Mouse (Mus musculus) right cerebral cortex, postnatal 36 days (tissue): ENCODE data around the gene Pik3cd.

Experiments used
- DNase-seq, 2 experiments: peaks; one replicate each; pipeline ENCODE4 v3.0.0; 2022; ENCODE audit warnings: low spot score in 2 of 2, mixed read lengths in 1 of 2

The Pik3cd gene

DNA sequence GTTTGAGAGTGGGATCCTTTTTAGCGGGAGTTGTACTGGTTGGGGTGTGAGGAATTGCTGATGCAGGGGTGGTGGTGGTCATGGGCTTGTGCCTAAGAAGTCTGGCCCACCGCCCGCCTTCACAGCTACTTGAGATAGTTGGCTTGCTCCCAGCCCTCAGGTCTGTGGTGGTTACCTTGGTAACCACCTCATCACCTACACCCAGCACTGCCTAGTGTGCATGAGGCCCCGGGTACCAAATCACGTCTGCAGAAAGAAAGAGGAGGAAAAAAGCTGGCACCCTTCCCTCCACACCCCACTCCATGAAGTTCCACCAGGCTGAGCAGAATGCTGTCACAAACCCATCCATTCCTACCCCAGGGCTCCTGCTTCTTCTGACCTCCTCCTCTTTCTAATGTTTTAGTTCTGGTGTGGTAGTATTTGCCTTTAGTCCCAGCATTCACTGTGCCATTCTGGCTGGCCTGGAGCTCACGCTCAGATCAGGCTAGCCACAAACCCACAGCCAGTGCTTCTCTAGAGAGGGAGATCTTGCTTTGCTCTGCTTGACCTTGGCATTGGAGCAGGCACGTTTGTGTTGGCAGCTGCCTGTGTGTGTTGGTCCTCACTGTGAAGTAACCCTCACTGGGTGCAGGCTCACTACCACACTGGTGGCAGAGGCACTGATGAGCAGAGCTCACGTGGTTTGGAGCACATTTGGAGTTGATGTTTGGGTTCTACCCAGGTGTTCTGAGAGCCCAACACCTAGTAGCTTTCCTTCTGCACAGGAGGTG, 92.9 kb downstream of the Pik3cd start:
- peak in 1 of 2 experiments; percentile 51 for DNase-seq

DNA sequence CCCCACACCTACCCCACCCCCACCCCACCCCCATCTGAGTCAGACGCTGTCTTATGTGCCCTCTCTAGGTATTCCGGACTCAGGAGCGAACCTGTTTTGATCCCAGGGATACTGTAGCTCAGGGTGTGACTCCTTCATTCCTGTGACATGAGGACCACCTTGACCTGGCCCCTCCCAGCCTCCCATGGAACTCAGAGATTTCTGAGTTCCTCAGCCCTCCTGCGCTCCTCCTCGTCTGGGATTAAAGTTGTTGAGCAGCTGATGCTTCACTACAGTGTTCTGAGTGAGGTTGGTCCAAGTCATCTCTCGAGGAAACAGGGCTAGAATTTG, 94.1 kb downstream of the Pik3cd start:
- DNase-seq = no peak

DNA sequence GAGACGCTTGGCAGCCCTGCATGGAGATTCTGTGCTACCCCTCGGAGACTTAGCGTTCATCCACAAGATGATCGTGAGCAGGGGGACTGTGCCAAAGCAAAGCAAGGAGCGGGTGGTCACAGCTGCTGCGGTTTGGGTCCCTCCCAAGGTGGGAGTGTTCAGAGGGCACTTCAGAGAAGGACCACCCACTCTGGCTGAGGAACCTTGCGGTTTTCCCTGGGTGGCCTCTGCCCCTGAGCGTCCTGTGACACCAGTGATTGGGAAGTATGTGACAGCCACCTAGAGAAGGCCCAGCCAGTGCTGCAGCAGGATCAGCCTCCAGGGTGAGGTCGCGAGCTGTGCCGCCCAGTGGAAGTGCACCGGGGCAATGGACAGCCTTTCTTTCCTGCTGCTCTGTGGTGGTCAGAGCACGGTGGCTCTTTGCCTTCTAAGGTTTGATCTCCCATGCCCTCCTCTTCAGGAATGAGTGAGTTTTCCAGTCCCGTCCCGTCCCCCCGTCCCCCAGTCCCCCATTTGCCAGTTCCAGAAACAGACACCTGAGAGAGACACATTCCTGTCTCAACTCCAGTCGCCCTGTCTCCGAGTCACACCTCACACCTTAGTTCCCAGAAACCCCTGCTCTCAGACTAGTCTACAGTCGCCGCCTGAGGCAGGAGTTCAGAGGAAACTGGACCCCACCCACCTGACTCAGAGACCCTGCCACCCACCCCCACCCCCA, 94.6 kb downstream of the Pik3cd start:
- DNase-seq = no peak

DNA sequence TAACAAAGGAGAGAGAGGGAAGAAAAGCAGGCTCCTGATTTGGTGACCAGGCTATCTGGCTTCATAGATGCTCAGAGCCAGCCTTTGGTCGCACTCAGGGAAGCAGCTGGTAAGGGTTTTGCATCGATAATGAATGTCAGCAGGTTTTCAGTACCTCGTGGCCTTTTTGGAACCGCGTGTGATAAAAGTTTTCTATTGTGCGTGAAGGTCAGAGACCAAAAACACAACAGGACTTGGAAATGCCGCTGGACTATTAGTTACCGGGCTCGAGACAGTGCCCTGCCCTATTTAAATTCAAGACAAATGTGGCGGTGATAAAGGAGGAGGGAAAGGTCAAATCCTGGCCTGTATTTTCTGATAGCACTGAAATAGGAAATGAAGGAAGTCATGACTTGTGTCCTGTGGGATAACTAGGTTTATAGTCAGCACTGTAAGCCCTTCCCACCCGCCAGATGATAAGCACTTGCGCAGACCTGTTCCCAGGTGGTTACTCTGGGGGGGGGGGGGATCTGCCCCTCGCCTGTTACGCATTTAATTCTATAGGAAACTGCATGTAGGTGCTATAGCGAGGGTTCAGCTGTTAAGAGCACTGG, 95.5 kb downstream of the Pik3cd start:
- DNase-seq = no peak

DNA sequence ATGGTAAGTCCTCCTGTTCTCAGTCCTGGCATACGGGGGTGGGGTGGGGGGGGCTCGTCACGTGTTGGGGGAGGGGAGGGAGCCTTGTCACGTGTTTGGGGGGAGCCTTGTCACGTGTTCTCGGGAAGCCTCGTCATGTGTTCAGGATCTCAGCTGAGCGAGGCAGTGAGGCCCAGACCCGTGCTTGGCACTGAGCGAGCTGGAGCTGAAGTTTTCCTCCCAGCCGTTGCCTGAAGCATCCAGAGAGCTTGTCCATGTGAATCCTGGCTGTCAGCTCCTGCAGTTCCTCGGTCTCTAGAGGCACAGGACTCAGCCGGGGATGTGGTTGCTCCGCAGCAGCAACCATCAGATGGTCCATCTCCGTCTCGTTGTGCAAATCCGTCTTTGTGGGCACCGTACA, 96.3 kb downstream of the Pik3cd start:
- DNase-seq = no peak

DNA sequence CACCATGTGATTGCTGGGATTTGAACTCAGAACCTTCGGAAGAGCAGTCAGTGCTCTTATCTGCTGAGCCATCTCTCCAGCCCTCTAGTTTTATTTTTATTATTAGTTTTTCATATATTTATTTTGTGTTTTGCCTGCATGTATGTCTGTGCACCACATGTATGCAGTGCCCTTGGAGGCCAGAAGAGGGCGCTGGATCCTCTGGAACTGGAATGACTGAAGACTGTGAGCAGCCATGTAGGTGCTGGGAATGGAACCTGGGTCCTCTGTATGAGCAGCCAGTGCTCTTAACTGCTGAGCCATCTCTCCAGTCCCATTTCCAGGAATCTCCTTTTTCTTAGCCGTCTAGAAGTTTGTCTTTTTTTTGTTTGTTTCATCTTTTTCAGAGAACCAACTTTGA, 97.9 kb downstream of the Pik3cd start:
- no peak for DNase-seq

DNA sequence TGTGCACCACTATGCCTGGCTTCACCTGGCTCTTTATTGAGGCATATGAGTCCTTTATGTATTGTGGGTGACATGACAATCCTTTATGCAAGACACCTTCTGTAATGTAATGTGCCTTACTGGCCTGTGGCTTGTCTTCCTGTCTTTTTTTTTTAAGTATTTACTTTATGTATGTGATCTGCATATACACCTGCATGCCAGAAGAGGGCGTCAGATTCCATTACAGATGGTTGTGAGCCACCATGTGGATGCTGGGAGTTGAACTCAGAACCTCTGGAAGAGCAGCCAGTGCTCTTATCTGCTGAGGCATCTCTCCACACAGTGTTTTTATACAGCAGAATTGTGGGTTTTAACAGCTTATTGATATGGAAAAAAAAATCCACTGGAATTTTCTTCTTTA, 98.5 kb downstream of the Pik3cd start:
- no peak for DNase-seq

DNA sequence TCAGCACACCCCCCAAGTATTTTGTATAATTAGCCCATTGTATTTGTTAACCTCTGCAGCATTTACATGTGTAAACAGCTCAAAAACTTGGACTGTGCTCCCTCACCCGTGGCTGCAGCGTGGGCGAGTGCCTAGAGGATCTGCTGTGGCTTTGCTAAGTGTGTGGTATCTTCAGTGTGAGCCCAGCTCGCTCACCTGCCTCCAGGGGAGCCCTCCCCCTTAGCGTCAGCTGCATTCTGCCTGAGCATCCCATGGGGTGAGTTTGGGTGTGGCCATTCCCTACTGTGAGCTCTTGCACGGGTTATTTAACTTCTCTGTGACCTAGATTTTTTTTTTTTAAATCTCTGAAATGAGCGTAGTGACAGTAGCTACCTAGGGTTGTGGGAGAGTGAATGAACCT, 100.1 kb downstream of the Pik3cd start:
- no peak for DNase-seq

DNA sequence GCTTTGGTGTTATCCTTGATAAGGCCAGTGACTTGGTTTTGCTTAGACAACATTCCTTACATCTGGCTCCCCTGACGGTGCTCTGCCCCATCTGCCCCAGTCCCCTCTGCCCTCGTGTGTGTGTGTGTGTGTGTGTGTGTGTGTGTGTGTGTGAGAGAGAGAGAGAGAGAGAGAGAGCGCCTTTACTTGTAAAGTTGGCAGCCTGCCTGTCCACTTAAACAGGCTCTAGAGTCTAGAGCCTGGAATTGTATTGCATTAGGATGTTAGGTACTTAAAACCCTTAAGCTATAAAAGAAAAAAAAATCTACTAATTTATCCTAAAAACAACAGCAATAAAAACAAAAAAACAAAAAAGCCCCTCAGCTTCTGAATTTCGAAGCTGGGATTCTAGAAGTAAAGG, 100.9 kb downstream of the Pik3cd start:
- no peak for DNase-seq

DNA sequence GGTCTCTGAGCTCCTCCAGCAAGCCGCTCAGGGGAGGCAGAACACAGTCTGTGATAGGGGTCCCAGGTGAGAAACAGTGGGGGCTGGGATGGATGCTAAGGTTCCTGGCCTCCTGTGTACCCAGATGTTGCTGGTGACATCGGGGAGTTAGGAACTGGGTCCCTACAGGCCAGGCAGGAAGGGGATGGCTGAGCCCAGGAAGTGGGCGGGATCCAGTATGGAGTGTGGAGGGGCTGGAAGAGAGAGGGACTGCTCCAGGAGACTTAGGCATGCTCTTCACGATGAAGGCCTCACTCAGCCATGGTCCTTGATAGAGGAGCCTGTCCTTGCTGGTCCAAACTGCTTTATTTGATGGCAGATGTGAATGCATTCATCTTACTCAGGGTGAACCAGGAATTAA, 102.2 kb downstream of the Pik3cd start:
- no peak for DNase-seq

DNA sequence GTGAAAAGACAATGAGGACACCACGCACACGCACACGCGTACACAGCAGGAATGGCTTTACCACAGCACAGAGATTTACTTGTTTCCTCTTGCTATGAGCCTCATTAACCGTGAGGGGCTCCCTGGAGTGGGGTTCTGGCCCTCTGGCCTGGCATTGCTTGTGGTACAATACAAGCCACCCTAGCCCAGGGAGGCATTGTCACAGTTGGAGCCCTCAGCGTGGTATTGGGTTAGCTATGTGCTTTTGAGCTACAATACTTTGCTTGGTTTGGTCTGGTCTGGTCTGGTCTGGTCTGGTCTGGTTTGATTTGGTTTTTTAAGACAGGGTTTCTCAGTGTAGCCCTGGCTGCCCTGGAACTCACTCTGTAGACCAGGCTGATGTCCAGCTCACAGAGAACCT, 102.8 kb downstream of the Pik3cd start:
- DNase-seq = no peak
